Mouse (Mus musculus): ENCODE measurements at regions not wholly inside any gene's neighbourhood (a gene's known extent, or its start where the extent isn't known, plus 50 kb on each side); places are given as distances from the start of the nearest gene placed in this dataset.

DNA sequence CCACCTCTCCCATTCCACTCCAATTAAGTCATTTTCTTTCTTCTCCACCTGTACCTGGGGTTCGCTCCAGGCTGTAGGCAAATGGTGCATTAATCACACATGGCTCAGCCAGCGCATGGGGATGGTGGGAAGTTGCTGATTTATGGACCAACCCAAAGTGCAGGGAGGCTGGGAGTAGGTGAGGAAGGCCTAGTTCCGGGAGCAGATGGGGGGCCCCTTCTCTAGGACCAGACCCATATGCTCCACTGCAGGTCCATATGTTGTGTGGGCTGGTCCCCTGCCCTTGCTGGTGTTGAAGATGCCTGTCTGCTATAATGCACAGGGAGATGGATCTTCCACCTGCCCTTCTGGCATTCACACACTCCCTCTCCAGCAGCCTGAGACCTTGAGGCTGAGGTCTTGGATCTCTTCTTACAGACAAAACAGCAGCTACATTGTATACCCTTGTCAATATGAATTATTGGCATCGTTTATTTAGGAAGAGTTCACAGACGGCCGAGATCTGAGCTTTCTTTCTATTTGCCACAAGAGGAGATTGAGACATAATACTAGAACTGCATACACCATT lies 493.5 kb downstream of the Dhx35 start:
- Histone ChIP-seq H3K9me3 (replicated peaks; ENCODE audit: low read length) (no peaks in the 10 kb centered on the region), H3K79me2 (replicated peaks; ENCODE audit: control insufficient read depth, extremely low read depth, insufficient read depth, poor library complexity, severe bottlenecking) (no peaks in the 10 kb centered on the region), H3K27ac (ENCODE audit: insufficient read depth, low read depth) (no peak overlapping the region), H3K4me1 (ENCODE audit: control insufficient read depth in 1 of 2, insufficient read depth in 2 of 2) (no peaks in the 10 kb centered on the region), H3K4me2 (ENCODE audit: insufficient read depth, low read depth, poor library complexity, severe bottlenecking) (no peak overlapping the region), H3K27me3 (replicated peaks) (no peaks in the 10 kb centered on the region), H3K9ac (ENCODE audit: insufficient read depth, low read depth) (no peak overlapping the region), H3K4me3 (replicated peaks in 1 of 3; ENCODE audit: low read depth in 2 of 3, low read length in 2 of 3, poor library complexity in 1 of 3) (no peak overlapping the region), H3K36me3 (replicated peaks in 1 of 2; ENCODE audit: control insufficient read depth in 1 of 2, insufficient read depth in 1 of 2, low read length in 1 of 2) (no peaks in the 10 kb centered on the region)
- TF ChIP-seq POLR2A (IDR thresholded peaks at IDR 0.05; ENCODE audit: low read depth, low read length) = no peak
- TF ChIP-seq ZNF384 (IDR thresholded peaks at IDR 0.05; ENCODE audit: low read depth, low read length) = no peak
- no peak for TF ChIP-seq MAX (IDR thresholded peaks at IDR 0.05; ENCODE audit: low read length)
- TF ChIP-seq JUND (conservative IDR thresholded peaks at IDR 0.05; ENCODE audit: low read depth, low read length) = no peak
- no peak for TF ChIP-seq TBP (conservative IDR thresholded peaks at IDR 0.05; ENCODE audit: low read depth, low read length)
- no peak for TF ChIP-seq GABPA (IDR thresholded peaks at IDR 0.05; ENCODE audit: insufficient replicate concordance, low read depth, low read length)
- TF ChIP-seq BHLHE40 (IDR thresholded peaks at IDR 0.05; ENCODE audit: low read depth, low read length) = no peak
- TF ChIP-seq KAT2A (IDR thresholded peaks at IDR 0.05; ENCODE audit: insufficient replicate concordance, low read length) = no peak
- TF ChIP-seq SIN3A (IDR thresholded peaks at IDR 0.05; ENCODE audit: low read length) = no peak
- TF ChIP-seq ZC3H11A (IDR thresholded peaks at IDR 0.05; ENCODE audit: low read depth, low read length) = no peak
- TF ChIP-seq MAZ (IDR thresholded peaks at IDR 0.05; ENCODE audit: low read depth, low read length) = no peak
- dilution Hi-C loops (cut with MboI; ENCODE audit: extremely low pct_ligation_motif_present, extremely low pct_unique_long_range_greater_than_20kb, low sequenced_read_pairs) (no loop called here), in situ Hi-C loops (cut with MboI; ENCODE audit: low pct_ligation_motif_present, low pct_unique_long_range_greater_than_20kb, low sequenced_read_pairs) (no loop called here)
- DNase-seq (ENCODE audit: extremely low read depth) = no peak

DNA sequence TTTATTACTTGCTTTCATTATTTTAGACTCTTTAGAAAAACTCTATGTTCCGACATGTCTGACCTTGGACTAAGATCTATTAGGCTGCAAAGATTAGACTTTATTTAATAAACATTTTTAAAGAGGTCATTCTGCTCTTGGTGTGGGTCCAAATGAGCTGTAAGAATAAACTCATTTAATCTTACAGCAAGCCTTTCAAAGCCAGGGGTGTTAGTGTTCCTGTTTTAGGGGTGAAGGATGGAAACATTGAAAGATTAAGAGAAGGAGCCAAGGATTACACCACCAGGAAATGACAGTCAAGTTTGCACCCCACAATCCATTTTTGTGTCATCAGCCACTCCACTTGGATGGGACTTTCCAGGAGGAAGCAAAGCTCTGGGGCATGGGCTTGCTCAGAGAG lies 495.5 kb downstream of the Dhx35 start:
- H3K4me1 ChIP-seq (ENCODE audit: control insufficient read depth in 1 of 2, insufficient read depth in 2 of 2) = no peaks in the 10 kb centered on the region
- in situ Hi-C loops (cut with MboI; ENCODE audit: low pct_ligation_motif_present, low pct_unique_long_range_greater_than_20kb, low sequenced_read_pairs) = no loop called here
- no peaks in the 10 kb centered on the region for H3K27me3 ChIP-seq (replicated peaks)
- H3K4me3 ChIP-seq (replicated peaks in 1 of 3; ENCODE audit: low read depth in 2 of 3, low read length in 2 of 3, poor library complexity in 1 of 3) = no peak overlapping the region
- no peaks in the 10 kb centered on the region for H3K9me3 ChIP-seq (replicated peaks; ENCODE audit: low read length)
- H3K27ac ChIP-seq (ENCODE audit: insufficient read depth, low read depth) = no peak overlapping the region
- no peaks in the 10 kb centered on the region for H3K36me3 ChIP-seq (replicated peaks in 1 of 2; ENCODE audit: control insufficient read depth in 1 of 2, insufficient read depth in 1 of 2, low read length in 1 of 2)
- H3K4me2 ChIP-seq (ENCODE audit: insufficient read depth, low read depth, poor library complexity, severe bottlenecking) = no peak overlapping the region
- no peak overlapping the region for H3K9ac ChIP-seq (ENCODE audit: insufficient read depth, low read depth)
- DNase-seq (ENCODE audit: extremely low read depth) = no peak
- dilution Hi-C loops (cut with MboI; ENCODE audit: extremely low pct_ligation_motif_present, extremely low pct_unique_long_range_greater_than_20kb, low sequenced_read_pairs) = no loop called here
- TF ChIP-seq PAX5 (IDR thresholded peaks at IDR 0.05; ENCODE audit: low read length) (no peak), UBTF (IDR thresholded peaks at IDR 0.05; ENCODE audit: low read depth, low read length) (no peak), ZC3H11A (IDR thresholded peaks at IDR 0.05; ENCODE audit: low read depth, low read length) (no peak), BHLHE40 (IDR thresholded peaks at IDR 0.05; ENCODE audit: low read depth, low read length) (no peak), ZKSCAN1 (IDR thresholded peaks at IDR 0.05; ENCODE audit: borderline replicate concordance, low read depth, low read length) (no peak), MYC (IDR thresholded peaks at IDR 0.05; ENCODE audit: low read depth, low read length) (no peak), E2F4 (IDR thresholded peaks at IDR 0.05; ENCODE audit: insufficient replicate concordance, low read depth, low read length) (no peak), GABPA (IDR thresholded peaks at IDR 0.05; ENCODE audit: insufficient replicate concordance, low read depth, low read length) (no peak), JUND (conservative IDR thresholded peaks at IDR 0.05; ENCODE audit: low read depth, low read length) (no peak), USF2 (conservative IDR thresholded peaks at IDR 0.05; ENCODE audit: low read depth, low read length) (no peak), MXI1 (IDR thresholded peaks at IDR 0.05; ENCODE audit: low read depth, low read length) (no peak), MAFK (IDR thresholded peaks at IDR 0.05; ENCODE audit: insufficient replicate concordance, low read length) (no peak), ELF1 (IDR thresholded peaks at IDR 0.05; ENCODE audit: low read depth, low read length) (no peak), CHD2 (IDR thresholded peaks at IDR 0.05; ENCODE audit: low read length) (no peak)
- no peaks in the 10 kb centered on the region for H3K79me2 ChIP-seq (replicated peaks; ENCODE audit: control insufficient read depth, extremely low read depth, insufficient read depth, poor library complexity, severe bottlenecking)
